Mouse (Mus musculus) naive thymus-derived CD4-positive, alpha-beta T cell, adult 2 months (primary cell): ENCODE data around the gene Lsm2.
"Not testable (repeated sequence)": the region's sequence is repeated elsewhere in the genome, so short reads cannot be mapped to it uniquely, and the experiment has no call there.

Experiments
- DNase-seq: peaks from one replicate; pipeline ENCODE4 v3.0.0-alpha.2; 2011; ENCODE audit warnings: low read depth

The Lsm2 gene

DNA sequence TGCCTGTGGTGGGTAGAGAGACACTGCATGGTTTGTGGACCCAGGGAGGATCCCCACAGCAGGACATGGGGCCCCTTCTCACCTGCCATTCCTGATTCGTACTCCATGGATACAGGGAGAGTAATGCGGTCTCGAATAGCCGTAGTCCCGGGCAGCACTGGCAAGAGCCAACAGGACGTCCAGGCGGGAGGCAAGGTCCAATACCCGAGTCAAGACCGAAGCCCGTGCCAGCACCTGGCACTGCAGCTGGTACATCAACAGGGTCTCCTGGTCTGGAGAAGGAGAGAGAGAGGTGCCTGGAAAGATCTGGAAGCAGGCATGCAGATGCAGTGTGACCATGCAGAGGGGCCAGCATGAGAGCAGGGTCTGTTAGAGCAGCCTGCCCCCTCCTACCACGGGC lies 49.6 kb downstream of the Lsm2 start:
- no peak for DNase-seq

DNA sequence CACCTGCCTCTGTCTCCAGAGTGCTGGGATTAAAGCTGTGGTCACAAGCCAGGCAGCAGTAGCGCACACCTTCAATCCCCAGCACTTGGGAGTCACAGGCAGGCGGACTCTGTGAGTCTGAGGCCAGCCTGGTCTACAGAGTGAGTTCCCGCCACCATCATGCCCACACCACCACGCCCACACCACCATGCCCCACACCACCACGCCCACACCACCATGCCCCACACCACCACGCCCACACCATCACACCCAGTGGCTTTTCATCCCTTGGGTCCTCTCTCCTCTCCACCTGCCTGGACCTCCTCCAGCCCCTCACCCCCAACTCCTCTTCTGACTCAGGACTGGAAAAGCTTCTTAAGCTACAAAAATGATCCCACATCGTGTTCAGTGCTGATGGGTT lies 50.2 kb downstream of the Lsm2 start:
- DNase-seq, result no peak

DNA sequence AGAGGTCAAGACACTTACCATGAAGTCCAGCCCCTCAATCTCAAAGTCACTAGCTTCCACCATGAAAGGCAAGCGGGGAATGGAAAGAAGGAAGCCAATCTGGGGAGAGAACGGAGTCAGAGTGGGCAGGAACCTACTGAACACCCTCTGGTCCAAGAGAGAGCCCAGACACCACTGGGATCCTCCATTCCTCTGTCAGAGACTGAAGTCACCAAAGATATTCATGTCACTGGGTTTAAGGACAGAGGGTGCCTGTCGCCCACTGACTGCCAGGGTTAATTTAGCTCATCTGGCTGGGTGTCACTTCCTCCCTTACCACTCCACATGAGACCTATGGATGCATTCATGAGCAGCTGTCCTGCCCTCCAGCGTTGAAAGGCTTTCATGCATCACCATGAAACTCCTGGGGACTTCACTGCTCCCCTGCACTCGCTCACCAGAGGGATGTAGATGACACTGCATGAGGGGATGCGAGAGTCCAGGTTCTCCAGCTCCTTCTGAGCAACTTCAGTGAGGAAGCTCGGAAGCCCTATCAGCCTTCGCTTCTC lies 50.7 kb downstream of the Lsm2 start:
- no peak for DNase-seq

DNA sequence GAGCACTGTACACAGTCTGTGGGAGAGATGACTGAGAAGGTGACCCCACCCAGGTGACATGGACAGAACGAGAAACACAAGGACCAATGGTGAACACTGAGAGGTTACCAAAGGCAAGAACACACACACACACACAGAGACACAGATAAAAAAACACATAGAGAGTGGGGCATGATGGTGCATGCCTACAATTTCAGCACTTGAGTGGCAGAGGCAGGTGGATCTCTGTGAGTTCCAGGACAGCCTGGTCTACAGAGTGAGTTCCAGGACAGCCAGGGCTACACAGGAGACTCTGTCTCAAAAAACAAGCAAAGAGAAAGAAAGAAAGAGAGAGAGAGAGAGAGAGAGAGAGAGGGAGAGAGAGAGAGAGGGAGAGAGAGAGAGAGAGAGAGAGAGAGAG lies 52.0 kb downstream of the Lsm2 start:
- DNase-seq, result not testable (repeated sequence)

DNA sequence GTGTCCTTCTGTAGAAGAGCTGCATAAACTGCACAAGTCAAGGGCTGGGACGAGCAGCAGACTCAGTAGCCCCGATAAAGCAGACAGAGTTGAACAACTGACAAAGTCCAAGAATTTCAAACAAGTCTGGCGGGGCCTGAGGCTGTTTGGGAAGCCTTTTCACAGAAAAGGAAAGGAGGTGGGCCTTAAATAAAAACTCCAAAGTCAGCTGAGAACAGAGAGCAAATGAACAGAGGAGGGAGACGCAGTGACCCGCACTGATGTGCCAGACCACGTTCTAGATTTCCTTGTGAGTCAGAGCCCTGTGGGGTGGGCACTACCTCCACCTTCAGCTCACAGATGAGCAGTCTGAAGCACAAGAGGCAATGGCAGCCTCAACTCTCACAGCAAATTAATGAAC lies 53.2 kb downstream of the Lsm2 start:
- DNase-seq, result no peak
